Mouse (Mus musculus): ENCODE measurements around the gene Dgkg.

DNA sequence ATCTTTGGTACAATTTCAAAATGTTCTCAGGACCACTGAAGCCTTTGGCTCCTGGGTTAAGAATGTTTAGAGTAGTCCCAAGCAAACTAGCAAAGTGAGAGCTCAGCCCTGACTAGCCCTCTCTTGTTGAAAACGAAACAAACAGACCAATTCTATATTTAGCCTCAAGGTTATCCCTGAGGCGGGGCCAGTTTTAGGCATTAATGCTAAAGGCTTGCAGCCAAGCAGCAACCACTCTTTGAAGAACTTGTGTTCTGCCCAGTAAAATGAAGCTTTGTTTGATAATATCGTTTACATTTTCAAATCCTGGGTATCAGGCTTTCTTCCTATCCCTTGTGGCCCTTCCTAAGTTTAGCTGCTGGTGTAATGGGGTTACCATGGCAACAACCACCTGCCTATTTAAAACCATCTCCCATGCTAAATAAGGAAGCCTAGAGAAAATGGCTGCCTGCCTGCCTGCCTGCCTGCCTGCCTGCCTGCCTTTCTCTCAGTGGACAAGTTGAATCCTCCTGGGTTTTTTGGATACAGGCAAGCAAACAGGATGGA lies 111.9 kb downstream of the Dgkg start:
- no peak for TF ChIP-seq POLR2A (IDR thresholded peaks at IDR 0.05; ENCODE audit: insufficient read depth, low read length)
- no peak for TF ChIP-seq CTCF (IDR thresholded peaks at IDR 0.05; ENCODE audit: low read depth, low read length)
